Mouse (Mus musculus) erythroblast, embryonic 14.5 days (primary cell): ENCODE data around the gene Ano2. TPM values are rescaled to one million over a fixed set of nuclear protein-coding genes. Genes with fewer than 3 reads are reported as not detected.

Experiments
- H3K27me3 ChIP-seq: 2 replicates; pipeline ENCODE4 v1.6.1; 2012; ENCODE audit warnings: inconsistent platforms; ENCODE audit not compliant: control insufficient read depth
- H3K36me3 ChIP-seq: 2 replicates; pipeline ENCODE4 v1.6.1; 2012; ENCODE audit warnings: mild to moderate bottlenecking, inconsistent platforms; ENCODE audit not compliant: control insufficient read depth
- H3K4me1 ChIP-seq: 2 replicates; pipeline ENCODE4 v1.6.1; 2012; ENCODE audit warnings: inconsistent platforms; ENCODE audit not compliant: control insufficient read depth
- H3K4me3 ChIP-seq: replicated peaks from 2 replicates; pipeline ENCODE3; 2012; ENCODE audit warnings: moderate library complexity, mild to moderate bottlenecking, inconsistent platforms
- H3K9me3 ChIP-seq: 2 replicates; pipeline ENCODE4 v1.6.1; 2012; ENCODE audit warnings: low read length, inconsistent platforms, mixed read lengths; ENCODE audit not compliant: control insufficient read depth
- GATA1 ChIP-seq: IDR thresholded peaks from 2 replicates; pipeline ENCODE4 v1.6.1; 2012; ENCODE audit warnings: low read length, inconsistent platforms, mixed read lengths
- TAL1 ChIP-seq: IDR thresholded peaks from 3 replicates; pipeline ENCODE4 v1.6.1; 2012; ENCODE audit warnings: low read length, inconsistent platforms, mixed read lengths
- polyA plus RNA-seq: library from polyadenylated mRNA; stranded (reverse); fragments of >175 nt; gene quantifications from 2 replicates; pipeline ENCODE4 v1.2.3, GENCODE M21; 2012

Gene Ano2
- polyA plus RNA-seq, 1 experiment = 1.4 TPM

DNA sequence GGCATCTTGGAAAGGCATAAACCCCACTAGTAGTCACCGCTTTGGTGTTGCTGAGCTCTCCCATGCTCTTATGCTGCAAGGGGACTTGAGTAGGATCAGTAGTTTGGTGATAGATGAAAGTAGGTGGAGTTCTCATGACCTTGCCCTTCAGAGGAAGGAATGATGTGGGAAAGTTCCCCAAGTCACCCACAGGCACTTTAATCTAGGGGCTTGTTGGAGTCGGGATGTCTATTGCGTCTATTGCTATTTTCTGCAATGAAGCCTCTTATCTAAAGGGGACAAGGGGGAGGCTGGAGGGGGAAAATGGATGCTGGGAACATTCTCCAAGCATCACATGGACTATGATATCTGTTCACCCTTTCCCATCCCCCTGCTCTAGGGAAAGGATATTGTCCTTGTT lies 235.6 kb downstream of the Ano2 start:
- no peak overlapping the region for H3K4me3 ChIP-seq
- no peaks in the 10 kb centered on the region for H3K27me3 ChIP-seq
- no peaks in the 10 kb centered on the region; the same call in 1 of the 2 replicates for H3K9me3 ChIP-seq
- no peak for TF ChIP-seq TAL1
- no peak for TF ChIP-seq GATA1
- H3K36me3 ChIP-seq = no peaks in the 10 kb centered on the region
- H3K4me1 ChIP-seq = no peaks in the 10 kb centered on the region

DNA sequence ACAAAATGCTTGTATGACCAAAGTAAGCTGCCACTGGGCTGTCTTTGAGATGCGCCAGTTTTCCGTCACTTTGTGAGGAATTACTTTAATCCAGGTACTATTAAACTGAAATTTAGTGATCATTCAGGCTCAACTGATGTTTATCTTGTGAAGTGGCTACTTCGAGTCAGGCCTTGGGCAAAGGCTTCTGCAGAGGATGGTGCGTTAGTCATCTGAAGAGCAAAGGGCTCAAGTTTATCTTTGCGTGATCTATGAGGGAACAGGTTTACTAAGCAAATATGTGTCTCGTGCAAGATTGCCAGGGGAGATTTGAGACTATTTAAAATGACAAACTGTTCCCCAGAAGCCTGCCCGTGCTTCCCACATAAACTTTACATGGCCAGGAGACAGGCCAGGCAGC lies 241.7 kb downstream of the Ano2 start:
- no peak for TF ChIP-seq TAL1
- TF ChIP-seq GATA1 = no peak
- no peak overlapping the region for H3K4me3 ChIP-seq
- no peaks in the 10 kb centered on the region for H3K4me1 ChIP-seq
- no peaks in the 10 kb centered on the region for H3K27me3 ChIP-seq
- H3K36me3 ChIP-seq = no peaks in the 10 kb centered on the region
- peaks cover 2% of the 10 kb centered on the region; the same call in 1 of the 2 replicates for H3K9me3 ChIP-seq

DNA sequence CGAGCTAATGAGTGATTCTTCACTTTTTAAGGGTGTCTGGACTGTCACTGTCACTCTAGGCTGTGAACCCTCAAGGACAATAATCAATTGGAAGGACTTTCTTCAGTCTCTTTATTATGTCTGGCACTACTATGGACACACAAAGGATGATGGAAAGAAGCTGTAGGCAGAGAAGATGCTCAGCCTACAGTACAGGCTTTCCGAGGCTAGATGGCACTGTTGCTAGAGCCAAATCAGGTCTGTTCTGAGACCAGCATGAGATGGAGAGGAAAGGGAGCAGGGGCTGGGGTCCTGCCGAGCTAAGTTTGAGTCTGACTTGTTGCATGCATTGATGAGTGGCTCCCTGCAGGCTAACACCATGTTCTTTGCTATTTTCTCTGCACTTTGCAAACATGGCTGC lies 264.7 kb downstream of the Ano2 start:
- Histone ChIP-seq H3K27me3 (no peaks in the 10 kb centered on the region), H3K4me3 (no peak overlapping the region), H3K36me3 (no peaks in the 10 kb centered on the region), H3K4me1 (no peaks in the 10 kb centered on the region), H3K9me3 (no peaks in the 10 kb centered on the region)
- TF ChIP-seq TAL1 (no peak), GATA1 (no peak)

DNA sequence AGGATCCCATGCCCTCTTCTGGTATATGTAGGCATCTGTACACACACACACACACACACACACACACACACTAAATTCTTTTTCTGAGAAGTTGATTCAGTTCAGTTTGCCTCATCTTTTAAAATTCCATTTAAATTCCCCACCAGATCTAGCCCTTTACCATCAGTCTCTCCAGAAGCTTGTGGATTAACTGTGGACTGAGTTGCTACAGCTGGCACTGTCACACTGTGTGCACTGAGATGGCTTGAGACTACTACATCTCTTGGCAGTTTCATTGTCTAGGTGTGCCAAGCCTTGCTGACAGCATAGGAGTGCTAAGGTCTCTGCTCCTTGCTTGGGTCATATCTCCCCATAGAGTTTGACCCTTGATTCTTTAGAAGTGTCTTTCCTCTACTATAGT lies 283.3 kb downstream of the Ano2 start:
- no peaks in the 10 kb centered on the region for H3K4me1 ChIP-seq
- TF ChIP-seq TAL1 (no peak), GATA1 (no peak)
- no peaks in the 10 kb centered on the region for H3K36me3 ChIP-seq
- H3K4me3 ChIP-seq = no peak overlapping the region
- H3K9me3 ChIP-seq = peaks cover 2% of the 10 kb centered on the region; the same call in 1 of the 2 replicates
- no peaks in the 10 kb centered on the region for H3K27me3 ChIP-seq

DNA sequence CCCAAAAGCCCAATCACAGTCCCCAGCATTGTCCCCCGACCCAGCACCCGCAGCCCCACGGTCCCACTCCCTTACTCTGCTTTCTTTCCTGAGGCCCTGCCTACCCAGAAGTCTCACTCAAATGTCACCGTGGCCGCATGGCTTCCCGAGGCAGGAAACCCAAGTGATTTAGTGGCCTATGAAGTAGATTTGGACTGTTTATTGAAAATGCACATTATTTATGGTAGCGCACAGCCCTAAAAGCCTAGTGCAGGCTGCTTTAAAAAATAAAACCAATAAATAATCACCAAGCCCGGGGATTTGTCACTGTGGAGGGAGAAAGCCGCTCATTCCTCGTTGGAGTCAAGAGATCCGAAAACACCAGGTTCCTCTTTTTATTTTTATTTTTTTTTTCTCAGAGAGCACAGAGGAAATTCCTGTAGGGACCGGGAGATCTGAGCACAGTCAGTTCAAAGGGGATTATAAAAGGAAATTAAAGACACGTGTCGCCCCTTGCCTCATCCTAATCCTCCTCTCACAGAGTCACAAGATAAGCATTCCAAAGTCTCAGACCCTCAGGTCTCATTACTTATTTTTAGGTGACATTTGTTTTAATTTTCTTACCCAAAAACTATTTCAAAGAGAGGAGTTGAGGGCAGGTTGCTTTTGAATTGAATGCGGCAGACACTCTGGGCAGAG lies 285.7 kb downstream of the Ano2 start:
- Histone ChIP-seq H3K9me3 (peaks cover 2% of the 10 kb centered on the region; the same call in 1 of the 2 replicates), H3K4me3 (no peak overlapping the region), H3K36me3 (no peaks in the 10 kb centered on the region), H3K4me1 (no peaks in the 10 kb centered on the region), H3K27me3 (no peaks in the 10 kb centered on the region)
- no peak for TF ChIP-seq GATA1
- no peak for TF ChIP-seq TAL1

DNA sequence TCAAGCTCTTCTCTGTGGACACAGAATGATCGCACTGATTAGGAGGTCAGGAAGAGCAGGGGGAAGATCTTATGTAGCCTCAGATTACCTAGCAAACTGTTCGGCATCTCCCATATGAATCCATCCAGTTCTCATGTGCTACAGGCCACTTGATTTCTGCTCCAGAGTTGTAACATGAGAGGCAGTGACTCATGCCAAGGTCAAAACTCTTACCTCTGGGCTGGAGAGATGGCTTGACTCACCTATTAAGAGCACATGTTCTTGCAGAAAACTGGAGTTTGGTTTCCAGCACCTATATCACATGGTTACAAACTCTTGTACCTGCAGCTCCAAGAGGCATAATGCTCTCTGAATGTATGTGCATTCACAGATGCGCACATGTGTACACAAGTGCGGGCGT lies 289.4 kb downstream of the Ano2 start:
- Histone ChIP-seq H3K36me3 (no peaks in the 10 kb centered on the region), H3K4me1 (no peaks in the 10 kb centered on the region), H3K9me3 (no peaks in the 10 kb centered on the region), H3K4me3 (no peak overlapping the region), H3K27me3 (no peaks in the 10 kb centered on the region)
- TF ChIP-seq GATA1 = no peak
- TF ChIP-seq TAL1 = no peak

DNA sequence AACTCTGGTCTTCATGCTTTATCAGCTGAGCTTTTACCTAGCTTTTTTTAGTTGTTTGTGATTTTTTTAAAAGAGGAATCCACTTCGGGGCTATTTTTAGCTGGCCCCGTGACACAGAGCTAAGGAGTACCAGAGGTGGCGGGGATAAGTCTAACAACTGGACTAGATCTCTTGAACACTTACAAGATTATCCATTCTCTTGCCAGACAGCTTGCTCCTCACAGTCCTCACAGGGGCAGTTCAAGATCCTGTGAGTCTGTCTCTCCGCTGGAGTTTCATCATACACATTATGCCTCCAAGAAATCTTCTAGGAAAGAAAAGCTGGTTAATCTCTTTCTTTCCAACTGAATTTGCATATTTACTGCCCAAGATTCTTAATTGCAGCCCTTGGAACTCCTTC lies 293.8 kb downstream of the Ano2 start:
- TF ChIP-seq GATA1 (no peak), TAL1 (no peak)
- H3K36me3 ChIP-seq = no peaks in the 10 kb centered on the region
- H3K4me1 ChIP-seq = no peaks in the 10 kb centered on the region
- H3K4me3 ChIP-seq = no peak overlapping the region
- H3K9me3 ChIP-seq = no peaks in the 10 kb centered on the region
- H3K27me3 ChIP-seq = no peaks in the 10 kb centered on the region

DNA sequence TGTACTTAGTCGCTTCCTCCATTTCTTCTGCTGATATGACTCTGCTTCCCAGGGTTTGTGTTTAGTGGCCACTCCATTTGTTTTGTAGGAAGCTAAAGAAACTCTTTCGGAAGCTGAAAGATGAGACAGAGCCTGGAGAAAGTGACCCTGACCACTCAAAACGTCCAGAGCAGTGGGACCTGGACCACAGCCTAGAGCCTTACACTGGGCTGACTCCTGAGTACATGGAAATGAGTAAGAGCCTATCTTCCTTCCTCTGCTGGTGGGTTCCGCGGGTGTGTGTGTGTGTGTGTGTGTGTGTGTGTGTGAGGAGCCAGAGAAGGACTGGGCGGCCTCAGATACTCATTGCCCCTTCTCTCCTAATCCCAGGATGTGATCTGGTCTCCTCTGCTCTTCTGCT lies 302.5 kb downstream of the Ano2 start:
- no peak overlapping the region for H3K4me3 ChIP-seq
- no peaks in the 10 kb centered on the region; the same call in 1 of the 2 replicates for H3K27me3 ChIP-seq
- no peaks in the 10 kb centered on the region for H3K4me1 ChIP-seq
- no peaks in the 10 kb centered on the region for H3K36me3 ChIP-seq
- TF ChIP-seq GATA1 = no peak
- no peak for TF ChIP-seq TAL1
- H3K9me3 ChIP-seq = no peaks in the 10 kb centered on the region

DNA sequence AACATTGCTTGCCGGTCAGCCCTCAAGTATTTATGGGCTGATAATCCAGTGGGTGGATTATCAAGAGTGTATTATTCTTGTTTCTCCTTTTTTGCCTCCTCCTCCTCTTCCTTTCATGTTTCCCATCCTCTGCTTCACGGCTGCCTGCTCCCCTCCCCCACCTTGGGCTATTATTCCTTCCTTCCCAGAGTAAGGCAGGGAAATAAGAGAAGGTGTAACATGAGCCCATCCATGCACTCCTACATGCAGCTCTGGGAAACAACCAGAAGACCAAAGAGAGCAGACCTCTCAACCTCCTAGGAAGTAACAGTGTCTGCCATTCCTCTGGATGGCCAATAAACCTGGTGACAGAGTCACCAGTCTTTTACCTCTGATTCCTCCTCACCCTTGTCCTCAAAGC lies 311.6 kb downstream of the Ano2 start:
- Histone ChIP-seq H3K4me3 (no peak overlapping the region), H3K9me3 (no peaks in the 10 kb centered on the region), H3K27me3 (no peaks in the 10 kb centered on the region), H3K4me1 (no peaks in the 10 kb centered on the region), H3K36me3 (no peaks in the 10 kb centered on the region)
- TF ChIP-seq GATA1 (no peak), TAL1 (no peak)
